Mouse (Mus musculus): ENCODE measurements at regions not wholly inside any gene's neighbourhood (a gene's known extent, or its start where the extent isn't known, plus 50 kb on each side); places are given as distances from the start of the nearest gene placed in this dataset.
"Not testable (repeated sequence)": the region's sequence is repeated elsewhere in the genome, so short reads cannot be mapped to it uniquely, and the experiment has no call there.

- DNase-seq (ENCODE audit: extremely low read depth, insufficient read length, low spot score) = no peak
Measured at GRCm38 (mm10) chrX:99732526-99732925, 88.3 kb upstream of the Tmem28 start.

GRCm38 (mm10) chrX:99725101-99725500 lies 95.7 kb upstream of the Tmem28 start:
- DNase-seq (ENCODE audit: extremely low read depth, insufficient read length, low spot score) = no peak

- no peak for DNase-seq (ENCODE audit: extremely low read depth, insufficient read length, low spot score)
Measured at GRCm38 (mm10) chrX:99695366-99695765, 125.5 kb upstream of the Tmem28 start.

GRCm38 (mm10) chrX:99690971-99691370 lies 129.8 kb upstream of the Tmem28 start:
- DNase-seq (ENCODE audit: extremely low read depth, insufficient read length, low spot score) = no peak

- no peak for DNase-seq (ENCODE audit: extremely low read depth, insufficient read length, low spot score)
Measured at GRCm38 (mm10) chrX:99689761-99690160, 131.1 kb upstream of the Tmem28 start.

- not testable (repeated sequence) for DNase-seq (ENCODE audit: extremely low read depth, insufficient read length, low spot score)
Measured at GRCm38 (mm10) chrX:99682491-99682890, 138.3 kb upstream of the Tmem28 start.

- DNase-seq (ENCODE audit: extremely low read depth, insufficient read length, low spot score) = no peak
Measured at GRCm38 (mm10) chrX:99667596-99667995, 153.2 kb upstream of the Tmem28 start.

- DNase-seq (ENCODE audit: extremely low read depth, insufficient read length, low spot score) = no peak
Measured at GRCm38 (mm10) chrX:99662566-99662965, 158.3 kb upstream of the Tmem28 start.

- no peak for DNase-seq (ENCODE audit: extremely low read depth, insufficient read length, low spot score)
Measured at GRCm38 (mm10) chrX:99659496-99660140, 161.2 kb upstream of the Tmem28 start.

GRCm38 (mm10) chrX:99657790-99658451 lies 162.9 kb upstream of the Tmem28 start:
- DNase-seq (ENCODE audit: extremely low read depth, insufficient read length, low spot score) = peak; percentile 46

GRCm38 (mm10) chrX:99656988-99657387 lies 163.8 kb upstream of the Tmem28 start:
- no peak for DNase-seq (ENCODE audit: extremely low read depth, insufficient read length, low spot score)

GRCm38 (mm10) chrX:99632211-99632775 lies 161.2 kb upstream of the Pja1 start:
- DNase-seq (ENCODE audit: extremely low read depth, insufficient read length, low spot score) = no peak

GRCm38 (mm10) chrX:99624515-99625179 lies 153.6 kb upstream of the Pja1 start:
- no peak for DNase-seq (ENCODE audit: extremely low read depth, insufficient read length, low spot score)

- DNase-seq (ENCODE audit: extremely low read depth, insufficient read length, low spot score) = no peak
Measured at GRCm38 (mm10) chrX:99612130-99612759, 141.2 kb upstream of the Pja1 start.

- peak; percentile 78 for DNase-seq (ENCODE audit: extremely low read depth, insufficient read length, low spot score)
Measured at GRCm38 (mm10) chrX:99610096-99610495, 139.0 kb upstream of the Pja1 start.

- DNase-seq (ENCODE audit: extremely low read depth, insufficient read length, low spot score) = peak; percentile 54
Measured at GRCm38 (mm10) chrX:99609591-99609990, 138.5 kb upstream of the Pja1 start.

GRCm38 (mm10) chrX:99608284-99608692 lies 137.2 kb upstream of the Pja1 start:
- peak; percentile 65 for DNase-seq (ENCODE audit: extremely low read depth, insufficient read length, low spot score)

- peak; percentile 72 for DNase-seq (ENCODE audit: extremely low read depth, insufficient read length, low spot score)
Measured at GRCm38 (mm10) chrX:99605084-99605824, 134.2 kb upstream of the Pja1 start.

- DNase-seq (ENCODE audit: extremely low read depth, insufficient read length, low spot score) = no peak
Measured at GRCm38 (mm10) chrX:99603714-99604113, 132.6 kb upstream of the Pja1 start.

- no peak for DNase-seq (ENCODE audit: extremely low read depth, insufficient read length, low spot score)
Measured at GRCm38 (mm10) chrX:99602268-99602885, 131.3 kb upstream of the Pja1 start.
